Mouse (Mus musculus): ENCODE measurements around the gene Gjb2. TPM values are rescaled to one million over a fixed set of nuclear protein-coding genes. Genes with fewer than 3 reads are reported as not detected.

Gene Gjb2
- total RNA-seq, 1 experiment, result 0.76 TPM

- H3K4me3 ChIP-seq (ENCODE audit: insufficient read depth in 1 of 2, low read depth in 1 of 2, low read length in 2 of 2, poor library complexity in 1 of 2, severe bottlenecking in 1 of 2), result peak overlapping the region; percentile 80 to 96
- no peak overlapping the region for H3K27ac ChIP-seq (ENCODE audit: insufficient read depth, low read depth, low read length, poor library complexity, severe bottlenecking)
- peak overlapping the region; percentile 48 for H3K9ac ChIP-seq (ENCODE audit: insufficient read depth, low read depth, low read length, poor library complexity, severe bottlenecking)
- TF ChIP-seq ZC3H11A (IDR thresholded peaks at IDR 0.05; ENCODE audit: borderline replicate concordance, low read depth, low read length) (no peak), MAFK (IDR thresholded peaks at IDR 0.05; ENCODE audit: insufficient read depth, low read depth, low read length) (no peak), CHD2 (IDR thresholded peaks at IDR 0.05; ENCODE audit: low read depth, low read length) (no peak), ZNF384 (IDR thresholded peaks at IDR 0.05; ENCODE audit: low read depth, low read length) (no peak), HCFC1 (IDR thresholded peaks at IDR 0.05; ENCODE audit: borderline replicate concordance, insufficient read depth, low read length) (no peak)
- H3K9me3 ChIP-seq (ENCODE audit: control insufficient read depth, insufficient read depth, low read depth, low read length), result no peaks in the 10 kb centered on the region
- in situ Hi-C loops (cut with MboI; ENCODE audit: low sequenced_read_pairs in 2 of 2, unreplicated experiment in 2 of 2), result no loop called here
- H3K36me3 ChIP-seq (ENCODE audit: control insufficient read depth, insufficient read depth, low read length, poor library complexity, severe bottlenecking), result no peaks in the 10 kb centered on the region
- DNase-seq (ENCODE audit: low read depth, low spot score), result no peak
- no peaks in the 10 kb centered on the region for H3K4me1 ChIP-seq (ENCODE audit: control insufficient read depth in 2 of 2, insufficient read depth in 2 of 2, low read length in 2 of 2, poor library complexity in 1 of 2)
These were observed 47.3 kb downstream of the Gjb2 start for GRCm38 (mm10) chr14:57057204-57057562.

- no peak overlapping the region for H3K27ac ChIP-seq (ENCODE audit: insufficient read depth, low read depth, low read length, poor library complexity, severe bottlenecking)
- H3K9me3 ChIP-seq (ENCODE audit: control insufficient read depth, insufficient read depth, low read depth, low read length), result no peaks in the 10 kb centered on the region
- no peak overlapping the region for H3K9ac ChIP-seq (ENCODE audit: insufficient read depth, low read depth, low read length, poor library complexity, severe bottlenecking)
- TF ChIP-seq ZNF384 (IDR thresholded peaks at IDR 0.05; ENCODE audit: low read depth, low read length) (peak; percentile 74), HCFC1 (IDR thresholded peaks at IDR 0.05; ENCODE audit: borderline replicate concordance, insufficient read depth, low read length) (no peak), MAFK (IDR thresholded peaks at IDR 0.05; ENCODE audit: insufficient read depth, low read depth, low read length) (no peak)
- H3K4me3 ChIP-seq (ENCODE audit: insufficient read depth in 1 of 2, low read depth in 1 of 2, low read length in 2 of 2, poor library complexity in 1 of 2, severe bottlenecking in 1 of 2), result no peak overlapping the region
- in situ Hi-C loops (cut with MboI; ENCODE audit: low sequenced_read_pairs in 2 of 2, unreplicated experiment in 2 of 2), result no loop called here
- H3K4me1 ChIP-seq (ENCODE audit: control insufficient read depth in 2 of 2, insufficient read depth in 2 of 2, low read length in 2 of 2, poor library complexity in 1 of 2), result no peaks in the 10 kb centered on the region
- H3K36me3 ChIP-seq (ENCODE audit: control insufficient read depth, insufficient read depth, low read length, poor library complexity, severe bottlenecking), result no peaks in the 10 kb centered on the region
- no peak for DNase-seq (ENCODE audit: low read depth, low spot score)
These were observed 51.8 kb downstream of the Gjb2 start for GRCm38 (mm10) chr14:57052713-57053112.

Other genes with a start within 250 kb of the Gjb2 start
- 18.4 and 35.3 TPM in 2 replicates for gene Zmym2, start 218.0 kb downstream of the Gjb2 start, total RNA-seq (2012; rRNA removed)
- 0.31 and 1.1 TPM in 2 replicates for gene Gja3, start 46.6 kb downstream of the Gjb2 start, total RNA-seq (2012; rRNA removed)
- not detected in 2 replicates for gene Gm4491, start 11.2 kb upstream of the Gjb2 start, total RNA-seq (2012; rRNA removed)
- gene Gjb6, start 28.9 kb upstream of the Gjb2 start, total RNA-seq (2012; rRNA removed), result not detected in 2 replicates

All from ES-E14 (cell line).